Mouse (Mus musculus) CD4-positive, CD25-positive, alpha-beta regulatory T cell, adult 4 months (primary cell): ENCODE measurements around the gene Metrn. TPM values are rescaled to one million over a fixed set of nuclear protein-coding genes. Genes with fewer than 3 reads are reported as not detected.

Source experiments
- ATAC-seq: one replicate; pipeline ENCODE4 v1.8.0; 2017
- polyA plus RNA-seq, 2 experiments: library from polyadenylated mRNA; unstranded; fragments of 100-300 nt; shearing (Covaris generic); gene quantifications; one replicate each; pipeline ENCODE4 v1.2.1; 2017

Gene Metrn
- 1 to 10 TPM; 3.6 to 7.0 TPM for polyA plus RNA-seq

GRCm38 (mm10) chr17:25796951-25797369, at the start of gene Metrn:
Gene Metrn, minus strand, starts transcription at chr17:25797136.
- ATAC-seq = peak; percentile 60

GRCm38 (mm10) chr17:25844396-25844901, 47.5 kb upstream of the Metrn start, which contains the start of gene Rhot2:
Gene Rhot2, minus strand, starts transcription at chr17:25844851.
- peak; percentile 99 for ATAC-seq

- ATAC-seq = no peak
Observed at GRCm38 (mm10) chr17:25843636-25844395, 46.9 kb upstream of the Metrn start.

GRCm38 (mm10) chr17:25843122-25843521, 46.2 kb upstream of the Metrn start:
- no peak for ATAC-seq

DNA sequence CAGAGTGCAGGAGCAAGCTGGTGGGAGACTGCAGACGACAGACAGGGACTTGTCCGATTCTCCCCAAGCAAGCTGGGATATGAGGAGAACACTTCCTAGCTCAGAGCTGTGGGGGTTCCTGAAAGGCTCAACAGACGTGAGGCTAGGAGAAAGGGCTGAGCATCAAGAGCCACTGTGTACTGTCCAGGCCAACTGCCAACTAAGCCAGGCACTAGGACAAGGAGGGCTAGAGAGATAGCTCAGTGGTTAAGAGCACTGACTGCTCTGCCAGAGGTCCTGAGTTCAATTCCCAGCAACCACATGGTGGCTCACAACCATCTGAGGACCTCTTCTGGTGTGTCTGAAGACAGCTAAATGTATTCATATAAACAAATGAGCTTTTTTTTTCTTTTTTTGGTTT, 45.6 kb upstream of the Metrn start:
- ATAC-seq = no peak

GRCm38 (mm10) chr17:25841117-25841880, 44.4 kb upstream of the Metrn start, which contains the start of gene Gm20683:
Gene Gm20683, minus strand, starts transcription at chr17:25841763.
- no peak for ATAC-seq

- no peak for ATAC-seq
Observed at GRCm38 (mm10) chr17:25840519-25840918, 43.6 kb upstream of the Metrn start.

- no peak for ATAC-seq
Observed at GRCm38 (mm10) chr17:25839455-25840235, 42.7 kb upstream of the Metrn start.

DNA sequence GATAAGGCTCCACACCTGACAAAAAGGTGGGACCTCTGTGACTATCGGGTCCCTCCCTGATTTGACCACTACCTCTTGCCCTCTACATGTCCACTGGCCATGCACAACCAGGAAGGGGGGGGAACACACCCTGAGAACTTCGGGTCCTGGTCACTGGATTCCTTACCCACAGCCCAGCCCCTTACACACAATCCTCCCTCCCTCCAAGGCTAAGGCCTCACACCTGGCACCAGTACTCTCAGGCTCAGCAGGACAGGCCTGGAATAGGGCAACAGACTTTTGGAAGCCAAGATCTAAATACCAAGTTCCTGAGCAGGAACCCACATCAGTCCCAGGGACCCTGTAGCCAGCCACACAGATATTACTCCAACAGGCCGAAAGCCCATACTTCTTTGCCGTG, 42.0 kb upstream of the Metrn start:
- no peak for ATAC-seq

GRCm38 (mm10) chr17:25837533-25837932, 40.6 kb upstream of the Metrn start:
- ATAC-seq = no peak

DNA sequence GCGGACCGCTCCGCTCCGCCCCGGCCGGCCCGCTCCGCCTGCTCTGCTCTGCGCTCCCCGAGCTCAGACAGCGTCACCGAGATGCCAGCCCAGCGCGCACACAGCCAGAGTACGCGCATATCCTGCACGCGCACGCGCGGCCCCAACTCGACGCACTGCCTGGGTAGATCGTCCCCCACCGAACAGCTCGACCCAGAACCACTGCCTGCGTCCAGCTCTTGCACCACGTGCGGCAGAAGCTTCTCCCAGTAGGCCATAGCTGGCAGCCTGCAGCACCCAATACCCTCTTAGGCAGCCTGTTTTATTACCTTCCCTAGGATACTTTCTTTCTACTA, 40.1 kb upstream of the Metrn start, which contains the start of gene Rhbdl1:
Gene Rhbdl1, minus strand, starts transcription at position 220 of the 335 bp plus-strand sequence.
- no peak for ATAC-seq

- ATAC-seq = no peak
Observed at GRCm38 (mm10) chr17:25836397-25837075, 39.6 kb upstream of the Metrn start.

- ATAC-seq = no peak
Observed at GRCm38 (mm10) chr17:25835816-25836215, 38.9 kb upstream of the Metrn start.

GRCm38 (mm10) chr17:25835301-25835700, 38.4 kb upstream of the Metrn start:
- ATAC-seq = no peak

- ATAC-seq = no peak
Observed at GRCm38 (mm10) chr17:25834595-25835222, 37.8 kb upstream of the Metrn start.

GRCm38 (mm10) chr17:25833961-25834594, 37.1 kb upstream of the Metrn start:
- no peak for ATAC-seq

DNA sequence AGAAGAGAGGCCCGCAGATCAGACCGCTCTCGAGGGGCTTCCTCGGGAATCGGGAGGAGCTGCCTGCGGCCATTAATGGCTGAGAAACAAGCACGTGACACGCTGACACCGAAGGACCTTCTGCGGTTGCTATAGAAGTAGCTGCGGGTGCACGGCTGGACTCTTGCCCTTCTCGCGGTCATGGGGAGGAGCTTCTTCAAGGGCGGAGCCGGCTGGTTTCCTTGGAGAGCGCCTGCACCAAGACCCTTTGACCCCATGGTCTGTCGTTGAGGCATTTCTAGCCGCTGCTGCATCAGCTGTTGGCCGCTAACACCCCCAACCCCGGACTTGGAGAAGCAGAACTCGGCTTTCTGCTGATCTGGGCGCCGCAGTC, 36.3 kb upstream of the Metrn start, which contains the start of gene Stub1:
Gene Stub1, minus strand, starts transcription at position 114 of the 373 bp plus-strand sequence.
- peak; percentile 21 for ATAC-seq

- ATAC-seq = peak; percentile 93
Observed at GRCm38 (mm10) chr17:25832436-25833290, 35.7 kb upstream of the Metrn start.

DNA sequence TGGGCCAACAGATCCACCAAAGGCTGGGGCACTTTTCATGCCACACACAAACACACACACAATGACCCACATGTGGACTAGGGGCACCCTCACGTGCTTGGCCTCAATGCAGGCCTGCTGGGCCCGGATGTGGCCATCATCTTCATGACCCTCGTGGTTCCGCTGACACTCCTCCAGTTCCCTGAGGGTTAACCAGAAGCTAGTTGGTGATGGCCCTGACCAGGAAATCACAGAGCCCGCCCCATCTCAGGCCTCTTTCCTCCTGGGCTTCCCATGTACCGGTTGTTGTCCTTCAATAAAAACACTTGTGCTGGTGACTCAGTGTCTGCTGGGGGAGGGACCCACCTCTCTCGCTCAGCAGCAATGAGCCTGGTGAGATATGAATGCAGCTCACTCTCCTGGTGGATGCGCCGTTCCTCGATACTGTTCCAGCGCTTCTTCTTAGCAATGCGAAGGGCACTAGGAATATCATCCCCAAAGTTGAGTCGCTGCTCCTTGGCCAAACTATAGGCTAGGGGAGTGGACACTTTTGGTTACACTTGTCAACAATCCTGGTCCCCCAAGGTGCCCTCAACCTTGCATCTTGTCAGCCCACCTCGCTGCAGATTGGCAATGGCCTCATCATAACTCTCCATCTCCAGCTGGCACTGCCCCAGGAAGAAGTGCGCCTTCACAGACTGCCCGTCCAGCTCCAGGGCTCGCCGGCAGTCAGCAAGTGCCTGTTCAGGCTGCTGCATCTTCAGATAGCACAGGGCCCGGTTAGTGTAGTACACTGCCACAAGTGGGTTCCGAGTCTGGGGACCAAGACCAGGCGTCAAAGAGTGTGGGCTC, 34.7 kb upstream of the Metrn start:
- ATAC-seq = no peak
